Mouse (Mus musculus) brain, embryonic 14.5 days (tissue): ENCODE measurements around the gene Stox2. TPM values are rescaled to one million over a fixed set of nuclear protein-coding genes. Genes with fewer than 3 reads are reported as not detected.

Experiments
- DNase-seq: peaks from one replicate; pipeline ENCODE4 v3.0.0-alpha.2; 2011; ENCODE audit warnings: low read depth
- CTCF ChIP-seq: fragments of 200-500 bp; IDR thresholded peaks from 2 replicates; pipeline ENCODE4 v1.5.1; 2012; ENCODE audit warnings: inconsistent platforms, mild to moderate bottlenecking, moderate library complexity, borderline replicate concordance; ENCODE audit not compliant: insufficient read depth, insufficient read length; ENCODE audit errors: extremely low read depth
- POLR2A ChIP-seq: fragments of 200-500 bp; IDR thresholded peaks from 2 replicates; pipeline ENCODE4 v1.6.1; 2012; ENCODE audit warnings: mild to moderate bottlenecking, inconsistent platforms, borderline replicate concordance; ENCODE audit not compliant: poor library complexity, insufficient read depth, insufficient read length, severe bottlenecking; ENCODE audit errors: extremely low read depth
- polyA plus RNA-seq: library from polyadenylated mRNA; depleted of rRNA; stranded (reverse); fragments of >200 nt; gene quantifications from 2 replicates; pipeline ENCODE4 v1.2.3, GENCODE M21; 2012

The Stox2 gene
- polyA plus RNA-seq, 1 experiment: 44.9 TPM

- DNase-seq: peak; percentile 90
- no peak for TF ChIP-seq CTCF
- TF ChIP-seq POLR2A: no peak
Observed at GRCm38 (mm10) chr8:47218021-47218420, 228.1 kb downstream of the Stox2 start.

DNA sequence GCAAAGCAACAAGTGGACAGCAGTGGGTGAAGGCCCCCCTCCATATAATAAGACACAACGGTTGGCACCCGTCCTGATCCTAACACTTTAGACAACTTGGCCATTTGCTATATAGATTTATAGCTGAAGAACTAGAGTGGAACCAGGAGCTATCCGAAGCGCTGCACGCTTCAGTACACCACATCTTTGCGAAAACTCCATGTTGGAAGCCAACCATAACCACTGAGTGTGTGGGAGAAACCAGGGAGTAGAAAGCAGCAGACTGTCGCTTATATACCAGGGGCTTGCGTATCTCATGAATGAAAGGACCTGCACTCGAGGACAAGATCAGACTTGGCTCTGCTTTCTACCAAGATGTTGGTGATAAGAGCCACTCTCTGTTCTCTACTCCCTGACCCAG lies 234.0 kb downstream of the Stox2 start:
- TF ChIP-seq CTCF (no peak), POLR2A (no peak)
- DNase-seq: no peak

- TF ChIP-seq POLR2A: no peak
- no peak for TF ChIP-seq CTCF
- DNase-seq: no peak
Observed at GRCm38 (mm10) chr8:47211226-47211625, 234.9 kb downstream of the Stox2 start.

- peak; percentile 82 for DNase-seq
- TF ChIP-seq CTCF (no peak), POLR2A (no peak)
Observed at GRCm38 (mm10) chr8:47208246-47208645, 237.9 kb downstream of the Stox2 start.

GRCm38 (mm10) chr8:47206640-47207237 lies 239.4 kb downstream of the Stox2 start:
- TF ChIP-seq POLR2A: no peak
- no peak for TF ChIP-seq CTCF
- DNase-seq: no peak

- DNase-seq: no peak
- no peak for TF ChIP-seq POLR2A
- no peak for TF ChIP-seq CTCF
Observed at GRCm38 (mm10) chr8:47205472-47205871, 240.7 kb downstream of the Stox2 start.

- TF ChIP-seq POLR2A (no peak), CTCF (no peak)
- DNase-seq: no peak
Observed at GRCm38 (mm10) chr8:47196391-47196790, 249.8 kb downstream of the Stox2 start.

DNA sequence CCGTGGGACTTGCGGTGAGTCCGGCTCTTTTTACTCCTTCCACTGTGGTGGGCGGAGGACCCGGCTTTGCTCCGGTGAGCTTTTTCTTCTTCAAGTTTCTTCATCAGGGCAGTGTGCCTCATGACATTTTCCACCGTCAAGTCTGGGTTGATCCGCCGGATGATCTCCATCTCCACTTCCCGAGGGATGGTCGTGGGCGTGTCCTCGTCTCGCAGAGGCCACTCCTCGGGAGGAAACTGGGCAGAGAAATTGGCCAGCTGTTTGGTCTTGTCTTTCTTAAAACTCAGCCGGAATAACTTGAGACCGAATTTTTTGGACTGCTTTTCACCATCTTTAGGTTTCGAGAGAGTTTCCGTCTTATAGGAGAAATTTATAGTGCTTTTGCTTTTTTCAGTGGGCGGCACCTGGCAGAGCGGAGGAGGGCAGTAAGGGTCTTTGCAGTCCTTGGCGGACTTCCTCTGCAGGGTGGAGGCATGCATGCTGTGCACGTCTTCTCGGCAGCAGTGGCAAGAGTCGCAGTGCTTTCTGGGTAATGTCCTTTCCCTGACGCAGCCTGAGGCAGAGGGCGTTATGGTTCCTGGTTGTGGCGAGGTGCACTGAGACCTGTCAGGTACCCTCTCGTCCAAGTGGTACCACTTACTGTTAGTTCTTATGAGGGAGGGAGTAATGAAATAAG lies 252.7 kb downstream of the Stox2 start:
- TF ChIP-seq POLR2A: no peak

GRCm38 (mm10) chr8:47191444-47192365 lies 254.5 kb downstream of the Stox2 start:
- no peak for DNase-seq
- no peak for TF ChIP-seq POLR2A
- no peak for TF ChIP-seq CTCF

More for the DNA sequence above, 252.7 kb downstream of the Stox2 start:
- no peak for DNase-seq

DNA sequence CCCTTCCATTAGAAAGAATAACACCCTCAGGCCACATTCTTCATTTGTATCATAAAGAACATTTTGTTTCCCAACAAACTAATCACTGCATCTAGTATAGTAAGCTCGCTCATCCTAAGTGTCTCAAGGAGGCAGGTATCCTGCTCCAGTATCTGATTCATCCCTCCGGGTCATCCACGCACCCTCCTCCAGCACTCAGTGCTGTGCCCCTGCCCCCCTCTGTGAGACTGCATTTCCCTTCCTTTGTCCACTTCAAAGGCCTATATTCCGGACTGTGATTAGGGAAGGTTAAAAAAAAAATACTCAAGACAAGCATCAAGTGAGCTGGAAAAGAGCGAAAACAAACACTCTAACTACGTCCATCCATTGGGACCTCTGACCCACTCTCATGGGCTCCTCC lies 260.8 kb downstream of the Stox2 start:
- DNase-seq: no peak
- TF ChIP-seq POLR2A: no peak
- no peak for TF ChIP-seq CTCF

DNA sequence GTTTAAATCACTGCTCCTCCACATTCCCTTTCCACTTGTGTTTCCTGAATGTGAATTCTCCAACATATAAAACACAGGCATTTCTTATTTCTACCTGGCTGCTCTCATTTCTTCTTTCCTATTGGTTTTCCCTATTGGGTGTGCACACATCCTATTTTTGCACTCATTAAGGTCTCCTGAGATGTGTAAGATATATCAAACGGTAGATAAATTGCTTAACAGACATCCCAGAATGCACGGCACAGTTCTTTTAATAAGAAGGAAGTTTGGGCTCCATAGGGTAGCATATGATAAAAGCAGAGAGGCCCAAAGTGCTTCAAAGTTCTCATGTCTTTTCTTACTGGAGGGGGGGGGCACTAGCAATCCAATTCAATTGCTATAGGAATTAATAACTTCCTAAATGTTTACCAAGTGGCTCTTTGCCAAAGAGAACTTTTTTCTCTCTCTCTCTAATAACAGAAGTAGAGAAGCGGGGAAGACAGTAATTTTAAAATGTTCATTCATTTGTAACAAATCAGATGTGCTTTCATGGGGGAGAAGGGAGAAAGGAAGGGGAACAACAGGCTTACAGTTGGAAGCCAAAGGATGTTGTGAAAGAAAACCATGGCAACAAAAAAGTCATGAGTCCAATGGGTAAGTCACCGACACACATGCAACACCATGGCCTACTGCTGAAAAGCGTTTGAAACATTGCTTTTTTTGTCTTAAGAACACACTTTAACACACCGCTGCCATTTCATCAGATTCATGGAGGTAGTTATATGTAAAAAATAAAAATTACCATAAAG lies 263.2 kb downstream of the Stox2 start:
- TF ChIP-seq POLR2A (no peak), CTCF (no peak)
- DNase-seq: no peak
